Mouse (Mus musculus) v-Abl transformed pro-B cells (cell line): Measurements from ENCODE around the gene Olfr512.

ENCODE experiments used
- in situ Hi-C, 2 experiments: fragments of 400-800 bp; cut with MboI; formaldehyde crosslinking; loops; one replicate each; pipeline ENCODE4 v1.15.1; 2025; ENCODE audit not compliant: unreplicated experiment in 2 of 2

Gene Olfr512

DNA sequence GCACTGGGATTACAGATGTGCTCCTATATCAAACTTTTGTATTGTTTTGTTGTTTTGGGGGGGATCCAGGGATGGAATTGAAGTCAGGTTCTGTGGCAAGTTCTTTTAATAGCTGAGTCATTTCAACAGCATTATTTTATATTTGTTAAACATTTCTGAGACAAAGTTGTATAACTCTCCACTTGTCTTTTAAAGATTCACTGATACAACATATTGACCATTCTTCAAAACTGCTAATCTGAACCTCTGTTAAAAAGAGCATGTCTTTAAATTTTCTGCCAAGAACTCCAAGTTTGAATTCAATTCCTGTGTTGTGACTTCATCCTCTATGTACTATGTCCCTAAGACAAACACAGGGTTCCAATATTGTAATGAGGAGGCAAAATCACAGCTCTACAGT lies at the start of gene Olfr512:
Gene Olfr512 (plus strand): TSS at position 301 of the 400 bp plus-strand sequence.
- in situ Hi-C loops: no loop called here

GRCm38 (mm10) chr7:108666118-108666517 lies 47.0 kb upstream of the Olfr512 start, which contains the start of gene Olfr510:
Gene Olfr510 (plus strand): TSS chr7:108666418.
- in situ Hi-C loops: no loop called here

- in situ Hi-C loops: no loop called here
Observed at GRCm38 (mm10) chr7:108671058-108671457, 42.1 kb upstream of the Olfr512 start.

- in situ Hi-C loops: no loop called here
Observed at GRCm38 (mm10) chr7:108678886-108679285, 34.2 kb upstream of the Olfr512 start.

- in situ Hi-C loops: no loop called here
Observed at GRCm38 (mm10) chr7:108750673-108751072, 37.6 kb downstream of the Olfr512 start, which contains the start of gene Olfr513. Gene Olfr513 (plus strand): TSS chr7:108750973.

DNA sequence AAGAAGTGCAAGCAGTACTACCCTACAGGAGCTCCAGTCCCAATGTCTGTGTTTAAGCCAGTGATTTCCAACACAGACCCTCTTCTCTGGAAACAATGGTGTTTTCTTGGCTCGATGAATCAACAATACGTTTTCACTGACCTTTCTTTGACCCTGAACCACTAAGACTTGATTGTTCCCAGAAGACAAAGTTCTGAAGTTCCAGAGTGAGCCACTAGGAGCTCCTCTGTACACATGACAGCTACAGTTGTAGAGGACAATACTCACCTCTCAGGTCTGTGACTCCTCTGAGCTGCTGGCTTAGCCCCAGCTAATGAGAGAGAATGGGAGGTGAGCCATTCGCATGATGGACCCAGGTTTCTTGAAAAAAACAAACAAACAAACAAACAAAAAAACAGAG lies 47.3 kb downstream of the Olfr512 start:
- in situ Hi-C loops: no loop called here
